Mouse (Mus musculus) bone marrow macrophage, adult 2 months (primary cell): ENCODE measurements at regions not wholly inside any gene's neighbourhood (a gene's known extent, or its start where the extent isn't known, plus 50 kb on each side); places are given as distances from the start of the nearest gene placed in this dataset.

Experiments used
- H3K27ac ChIP-seq: 2 replicates; pipeline ENCODE4 v1.5.1; 2012; ENCODE audit warnings: low read depth, low read length; ENCODE audit not compliant: insufficient read depth
- H3K4me1 ChIP-seq: 2 replicates; pipeline ENCODE4 v1.6.1; 2012; ENCODE audit warnings: low read length; ENCODE audit not compliant: control insufficient read depth, insufficient read depth
- H3K4me3 ChIP-seq: 2 replicates; pipeline ENCODE4 v1.5.1; 2012; ENCODE audit warnings: mild to moderate bottlenecking, low read length, moderate library complexity; ENCODE audit not compliant: insufficient read depth
- CTCF ChIP-seq: IDR thresholded peaks from 2 replicates; pipeline ENCODE4 v1.5.1; 2012; ENCODE audit warnings: low read depth, mild to moderate bottlenecking, low read length, moderate library complexity
- POLR2A ChIP-seq: IDR thresholded peaks from 2 replicates; pipeline ENCODE4 v1.6.1; 2012; ENCODE audit warnings: mild to moderate bottlenecking, low read depth, low read length, borderline replicate concordance

DNA sequence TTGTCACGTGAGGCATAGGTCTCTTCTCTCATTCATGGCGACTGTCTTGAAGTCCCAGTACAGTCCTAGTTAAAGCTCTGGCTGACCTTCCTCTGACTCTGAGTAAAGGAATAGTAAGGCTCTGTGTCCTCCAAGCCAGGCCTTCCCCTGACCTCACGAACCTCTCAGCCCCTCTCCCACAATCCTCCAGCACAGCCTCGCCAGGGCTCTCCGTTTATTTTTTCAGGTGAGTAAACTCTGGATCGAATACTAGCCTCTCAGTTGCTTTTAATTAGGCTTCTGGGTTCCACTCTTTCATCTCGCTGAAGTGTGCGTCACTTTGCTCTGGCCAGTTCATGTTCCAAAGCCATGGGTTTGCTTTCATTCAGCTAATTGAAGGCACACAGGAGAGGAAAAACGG, 133.8 kb downstream of the Mylk4 start:
- no peak overlapping the region for H3K27ac ChIP-seq
- no peak for TF ChIP-seq POLR2A
- TF ChIP-seq CTCF, result no peak
- no peak overlapping the region for H3K4me3 ChIP-seq
- H3K4me1 ChIP-seq, result no peaks in the 10 kb centered on the region

DNA sequence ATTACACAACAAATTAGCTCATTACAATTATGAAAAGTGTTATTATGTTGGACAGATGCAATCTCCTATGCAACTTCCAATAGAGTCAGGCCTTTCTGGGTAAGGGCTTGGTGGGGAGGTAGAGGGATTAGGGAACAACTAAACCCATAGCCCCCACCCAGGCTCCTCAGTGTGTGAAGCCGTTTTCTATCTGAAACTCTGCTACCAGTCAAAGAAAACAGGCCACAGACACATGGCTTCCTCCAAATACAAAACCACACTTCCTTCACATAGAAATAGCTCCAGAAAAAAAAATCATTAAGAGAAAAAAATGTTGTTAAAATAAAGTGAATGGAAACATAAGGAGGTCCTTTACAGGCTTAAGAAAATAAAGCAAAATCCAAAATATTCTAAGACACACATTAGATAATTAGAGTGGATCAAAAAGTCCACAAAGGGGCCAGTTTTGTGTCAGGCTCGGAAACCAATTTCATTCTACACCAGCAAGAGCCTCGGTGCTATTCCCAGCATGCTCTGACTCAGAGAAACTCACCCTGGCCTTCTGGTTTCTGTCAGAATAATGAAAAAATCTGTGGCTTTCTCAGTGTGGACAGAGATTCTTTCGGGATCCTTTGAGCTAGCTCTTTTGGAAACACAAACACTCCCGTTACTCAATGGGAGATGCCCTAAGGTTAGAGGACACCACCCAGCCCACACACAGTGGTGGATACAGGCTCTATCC, 140.6 kb downstream of the Mylk4 start:
- Histone ChIP-seq H3K4me3 (no peak overlapping the region), H3K4me1 (no peaks in the 10 kb centered on the region), H3K27ac (no peak overlapping the region)
- TF ChIP-seq POLR2A (no peak), CTCF (no peak)

DNA sequence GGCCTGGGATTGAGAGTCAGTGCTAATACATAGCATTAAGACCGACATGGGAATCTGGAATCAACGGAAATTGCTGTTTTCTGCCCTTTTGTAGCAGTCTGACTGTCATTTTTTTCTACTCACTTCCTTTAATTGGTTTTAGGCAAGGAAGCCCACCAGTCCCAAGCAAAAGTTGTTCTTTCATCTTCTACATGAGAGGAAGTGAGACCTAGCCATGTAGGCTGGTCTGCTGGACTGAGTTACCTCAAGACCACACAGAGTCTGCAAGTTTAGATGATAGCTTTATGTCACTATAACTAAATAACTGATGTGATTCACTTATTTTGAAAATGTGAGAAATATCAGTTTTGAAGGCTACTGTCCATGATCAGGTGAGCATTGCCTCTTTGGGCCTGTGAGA, 142.8 kb downstream of the Mylk4 start:
- H3K27ac ChIP-seq, result no peak overlapping the region
- no peak overlapping the region for H3K4me3 ChIP-seq
- H3K4me1 ChIP-seq, result no peaks in the 10 kb centered on the region
- TF ChIP-seq POLR2A (no peak), CTCF (no peak)

DNA sequence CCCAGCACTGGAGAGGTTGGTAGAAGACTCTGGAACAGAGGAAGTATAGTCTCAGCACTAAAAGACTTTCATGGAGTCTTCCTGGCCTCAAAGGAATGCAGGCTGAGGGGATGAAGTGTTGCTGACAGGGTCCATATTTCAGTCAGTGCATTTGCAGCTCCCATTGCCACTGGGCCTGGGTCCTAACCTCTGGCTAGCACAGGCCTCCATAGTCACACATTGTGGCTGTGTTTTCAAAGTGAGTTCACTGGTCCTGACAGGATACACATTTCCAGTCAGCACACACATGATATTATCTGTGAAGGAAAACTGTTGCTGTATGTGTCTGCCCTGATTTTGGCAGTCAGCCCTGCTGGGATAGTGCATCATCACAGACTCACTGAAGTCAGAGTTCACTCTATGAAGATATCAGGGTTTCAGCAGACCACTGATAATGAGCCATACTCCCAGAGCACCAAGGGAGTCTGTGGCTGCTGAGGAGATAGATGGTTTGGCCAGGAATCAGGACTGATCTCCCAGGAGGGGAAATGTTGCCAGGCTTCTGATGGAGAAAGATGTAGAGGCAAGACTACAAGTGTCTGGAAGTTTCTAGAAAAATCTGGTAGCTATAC, 153.5 kb downstream of the Mylk4 start:
- Histone ChIP-seq H3K27ac (no peak overlapping the region), H3K4me3 (no peak overlapping the region), H3K4me1 (no peaks in the 10 kb centered on the region)
- TF ChIP-seq CTCF, result no peak
- TF ChIP-seq POLR2A, result no peak

DNA sequence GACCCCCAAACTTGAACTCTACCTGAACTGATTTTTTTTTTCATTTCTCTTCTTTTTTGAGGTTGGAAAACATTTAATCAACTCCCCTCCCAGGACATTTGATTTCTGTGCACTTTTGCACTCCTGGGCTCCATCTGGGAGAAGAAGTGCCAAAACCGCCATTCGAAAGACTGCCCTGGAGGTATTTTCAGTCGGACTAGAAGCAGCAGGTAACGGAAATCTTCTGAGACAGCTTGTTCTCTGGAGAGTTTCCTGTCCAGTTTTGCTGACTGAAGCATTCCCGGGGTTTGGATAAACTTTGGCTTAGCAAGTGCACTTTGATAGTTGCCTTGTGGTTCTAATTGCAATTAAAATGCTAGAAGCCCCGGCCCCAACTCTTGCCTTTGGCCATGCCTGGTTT, 169.8 kb downstream of the Mylk4 start:
- TF ChIP-seq POLR2A, result no peak
- TF ChIP-seq CTCF, result no peak
- H3K27ac ChIP-seq, result no peak overlapping the region
- no peak overlapping the region for H3K4me3 ChIP-seq
- H3K4me1 ChIP-seq, result peaks cover 11% of the 10 kb centered on the region

DNA sequence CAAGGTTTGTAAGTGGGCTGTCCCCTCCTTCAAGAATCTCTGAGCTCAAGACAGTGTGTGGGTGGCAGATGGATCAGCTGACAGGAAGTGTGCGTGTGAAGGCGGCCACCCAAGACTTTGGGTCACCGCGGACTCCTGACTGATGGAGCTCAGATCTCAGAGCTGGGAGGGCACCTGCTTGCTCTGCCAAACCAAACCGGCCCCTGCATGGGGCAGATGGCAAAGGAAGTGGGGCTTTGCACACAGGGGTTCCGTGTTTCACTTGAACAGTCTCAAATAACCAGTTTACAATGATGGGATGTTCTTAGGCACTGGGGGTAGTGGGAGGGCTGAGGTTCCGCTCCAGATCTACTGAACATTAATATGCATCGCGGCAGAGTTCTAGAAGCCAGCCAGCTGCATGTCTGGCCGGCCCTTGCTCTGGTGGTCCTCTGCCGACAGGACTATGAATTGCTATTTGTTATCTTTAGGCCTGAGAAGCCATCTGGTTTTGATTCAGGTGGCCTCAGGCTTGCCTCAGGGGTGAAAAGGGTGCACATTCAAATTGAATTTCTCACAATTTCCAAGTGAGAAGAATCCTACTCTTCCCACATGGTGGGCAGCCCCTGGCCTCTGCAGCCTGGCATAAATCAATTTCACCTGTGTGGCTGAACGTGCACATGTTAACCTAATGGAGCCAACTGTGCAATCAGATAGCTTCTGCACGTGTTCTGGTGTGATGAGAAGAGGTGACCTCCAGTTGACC, 172.0 kb downstream of the Mylk4 start:
- H3K4me1 ChIP-seq, result peaks cover 11% of the 10 kb centered on the region
- H3K4me3 ChIP-seq, result no peak overlapping the region
- no peak overlapping the region for H3K27ac ChIP-seq
- TF ChIP-seq POLR2A (no peak), CTCF (no peak)

DNA sequence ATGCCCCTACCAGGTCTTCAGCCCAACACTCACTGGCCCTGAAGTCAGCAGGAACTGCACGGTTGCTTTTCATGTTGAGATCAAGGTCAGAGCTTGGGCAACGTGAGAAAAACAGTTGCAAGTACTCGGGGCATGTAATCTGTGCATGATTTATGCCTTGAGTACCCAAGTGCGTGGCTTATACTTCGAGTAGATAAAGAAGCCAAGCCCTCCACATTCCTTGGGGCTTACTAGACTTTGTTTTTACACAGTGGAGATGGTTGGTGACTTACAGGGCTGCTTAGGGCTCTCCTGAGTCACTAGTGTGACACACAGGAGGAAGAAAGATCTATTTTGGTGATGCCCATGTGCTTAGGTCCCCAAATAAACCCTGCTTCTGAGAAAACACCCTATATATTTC, 172.8 kb downstream of the Mylk4 start:
- TF ChIP-seq POLR2A (no peak), CTCF (no peak)
- Histone ChIP-seq H3K27ac (no peak overlapping the region), H3K4me1 (peaks cover 11% of the 10 kb centered on the region), H3K4me3 (no peak overlapping the region)

DNA sequence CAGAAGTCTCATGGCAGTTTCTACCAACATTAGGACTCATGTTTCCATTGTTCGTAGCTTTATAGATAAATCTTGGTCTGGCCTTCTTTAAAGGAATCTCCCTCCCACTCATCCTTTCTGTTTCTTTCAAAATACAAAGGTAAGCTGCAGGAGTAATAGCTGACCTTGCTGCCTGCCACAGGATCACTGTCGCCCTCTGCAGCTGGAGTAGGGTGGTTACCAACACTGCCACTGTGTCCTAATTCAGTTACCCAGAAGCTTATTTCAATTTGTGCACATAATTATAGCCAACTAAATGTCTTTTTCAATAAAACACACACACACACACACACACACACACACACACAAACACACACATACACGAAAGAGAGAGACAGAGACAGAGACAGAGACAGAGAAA, 175.3 kb downstream of the Mylk4 start:
- Histone ChIP-seq H3K4me3 (no peak overlapping the region), H3K4me1 (peaks cover 13% of the 10 kb centered on the region), H3K27ac (no peak overlapping the region)
- no peak for TF ChIP-seq POLR2A
- TF ChIP-seq CTCF, result no peak

DNA sequence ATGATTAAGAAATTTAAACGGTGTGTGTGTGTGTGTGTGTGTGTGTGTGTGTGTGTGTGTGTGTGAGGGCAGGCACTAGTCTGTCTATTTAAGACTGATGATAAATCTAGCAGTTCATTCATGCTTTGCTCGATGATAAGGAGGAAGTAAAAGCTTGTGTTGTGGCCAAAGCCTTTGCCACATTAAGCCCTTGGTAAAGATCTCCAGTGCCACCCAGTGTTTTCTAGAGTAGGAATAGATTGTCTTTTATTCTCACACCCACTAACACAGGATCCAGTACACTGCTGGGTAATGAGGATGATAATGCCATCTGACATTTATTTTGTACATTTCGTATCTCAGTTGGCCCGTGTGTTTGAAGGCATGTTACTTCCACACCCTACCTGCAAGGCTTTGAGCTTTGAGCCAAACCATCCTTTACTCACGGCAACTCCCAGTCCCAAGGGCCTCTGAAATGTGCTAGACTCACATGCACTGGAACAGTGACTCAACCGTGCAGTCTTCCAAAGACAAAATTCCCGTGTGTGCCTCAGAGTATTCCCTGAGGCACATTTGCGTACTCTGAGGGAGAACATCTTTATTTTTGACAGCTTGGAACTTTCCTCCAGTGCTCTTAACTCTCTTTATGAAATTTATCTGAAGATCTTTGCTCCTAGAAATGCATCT, 179.7 kb downstream of the Mylk4 start:
- Histone ChIP-seq H3K27ac (no peak overlapping the region), H3K4me3 (no peak overlapping the region), H3K4me1 (peaks cover 2% of the 10 kb centered on the region; the same call in 1 of the 2 replicates)
- TF ChIP-seq CTCF, result no peak
- TF ChIP-seq POLR2A, result no peak

DNA sequence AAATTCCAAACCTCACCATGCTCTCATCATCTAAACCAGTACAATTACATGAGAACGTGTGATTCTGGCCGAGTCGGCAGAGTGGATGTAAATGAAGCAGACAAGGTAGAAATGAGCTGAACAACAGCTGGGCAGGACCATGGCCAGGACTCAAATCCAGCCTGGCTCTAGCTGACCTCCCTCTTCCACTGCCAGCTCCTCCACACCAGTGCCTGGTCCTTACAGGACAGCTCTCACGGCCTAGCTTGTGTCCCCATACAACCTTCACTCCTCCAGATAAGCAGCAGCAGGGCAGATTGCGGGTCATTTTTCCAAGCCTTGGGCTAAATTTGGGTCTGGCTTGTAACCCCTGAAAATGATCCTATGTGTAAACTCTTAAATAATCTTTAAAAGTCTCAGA, 182.4 kb downstream of the Mylk4 start:
- TF ChIP-seq CTCF, result no peak
- H3K4me3 ChIP-seq, result no peak overlapping the region
- no peak overlapping the region for H3K27ac ChIP-seq
- peaks cover 2% of the 10 kb centered on the region; the same call in 1 of the 2 replicates for H3K4me1 ChIP-seq
